Mouse (Mus musculus) splenic B cell, adult 2 months (primary cell): Measurements from ENCODE around the gene Acsf2.
"Not testable (repeated sequence)": the region's sequence is repeated elsewhere in the genome, so short reads cannot be mapped to it uniquely, and the experiment has no call there.

Experiments
- DNase-seq: peaks from one replicate; pipeline ENCODE4 v3.0.0-alpha.2; 2011; ENCODE audit warnings: low read depth, low spot score
- H3K27me3 ChIP-seq: 2 replicates; pipeline ENCODE4 v1.6.1; 2012; ENCODE audit warnings: mild to moderate bottlenecking, low read length, moderate library complexity, mixed read lengths; ENCODE audit not compliant: control insufficient read depth, poor library complexity, insufficient read depth, severe bottlenecking
- H3K36me3 ChIP-seq: 2 replicates; pipeline ENCODE4 v1.6.1; 2012; ENCODE audit warnings: mild to moderate bottlenecking, low read length, moderate library complexity, mixed read lengths; ENCODE audit not compliant: control insufficient read depth, poor library complexity, insufficient read depth, severe bottlenecking

Acsf2 gene

GRCm38 (mm10) chr11:94601321-94602281, at the start of gene Acsf2:
TSS of gene Acsf2 (minus strand) at chr11:94601871.
- DNase-seq: peak; percentile 77
- H3K27me3 ChIP-seq: no peaks in the 10 kb centered on the region; the same call in 1 of the 2 replicates
- H3K36me3 ChIP-seq: no peaks in the 10 kb centered on the region

DNA sequence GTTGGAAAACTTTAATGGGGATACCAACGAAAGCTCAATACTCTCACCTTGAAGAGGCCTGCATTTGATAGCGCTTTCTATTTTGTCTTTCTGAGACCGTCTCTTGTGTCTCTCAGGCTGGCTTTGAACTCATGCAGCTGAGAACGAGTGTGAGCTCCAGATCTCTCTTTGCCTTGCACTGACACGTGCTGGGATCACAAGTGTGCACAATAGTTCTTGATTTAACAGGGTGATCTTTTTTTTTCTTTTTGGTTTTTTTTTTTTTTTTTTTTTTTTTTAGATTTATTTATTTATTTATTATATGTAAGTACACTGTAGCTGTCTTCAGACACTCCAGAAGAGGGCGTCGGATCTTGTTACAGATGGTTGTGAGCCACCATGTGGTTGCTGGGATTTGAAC, 49.6 kb upstream of the Acsf2 start:
- H3K27me3 ChIP-seq, DNase-seq, H3K36me3 ChIP-seq: not testable (repeated sequence)

DNA sequence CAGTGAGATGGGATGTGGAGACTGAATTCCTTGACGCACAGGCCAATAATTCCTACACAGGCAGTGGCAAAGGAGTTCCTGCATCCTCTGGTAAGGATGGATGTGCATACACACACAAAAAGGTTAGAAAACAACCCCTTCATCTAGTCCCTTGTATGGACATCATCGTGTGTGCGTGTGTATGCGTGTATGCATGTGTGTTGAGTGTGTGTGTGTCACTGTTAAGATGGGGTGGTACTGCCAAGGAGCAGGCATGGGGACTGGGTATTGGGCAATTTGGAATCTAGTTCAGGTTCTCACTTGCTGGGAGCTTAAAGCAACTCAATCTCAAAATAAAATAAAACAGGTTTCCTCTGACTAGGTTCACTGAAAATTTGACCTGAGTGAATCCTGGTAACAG, 44.8 kb upstream of the Acsf2 start:
- H3K36me3 ChIP-seq: no peaks in the 10 kb centered on the region
- no peak for DNase-seq
- no peaks in the 10 kb centered on the region for H3K27me3 ChIP-seq

GRCm38 (mm10) chr11:94644461-94645219, 43.0 kb upstream of the Acsf2 start:
- no peaks in the 10 kb centered on the region for H3K27me3 ChIP-seq
- DNase-seq: no peak
- H3K36me3 ChIP-seq: peaks cover 3% of the 10 kb centered on the region; the same call in 1 of the 2 replicates

GRCm38 (mm10) chr11:94634431-94634830, 32.8 kb upstream of the Acsf2 start:
- H3K36me3 ChIP-seq: peaks cover 19% of the 10 kb centered on the region
- H3K27me3 ChIP-seq: no peaks in the 10 kb centered on the region
- no peak for DNase-seq

GRCm38 (mm10) chr11:94632988-94633387, 31.3 kb upstream of the Acsf2 start:
- Histone ChIP-seq H3K27me3 (no peaks in the 10 kb centered on the region), H3K36me3 (peaks cover 12% of the 10 kb centered on the region)
- no peak for DNase-seq

- no peak for DNase-seq
- no peaks in the 10 kb centered on the region for H3K27me3 ChIP-seq
Observed at GRCm38 (mm10) chr11:94631969-94632368, 30.3 kb upstream of the Acsf2 start.

DNA sequence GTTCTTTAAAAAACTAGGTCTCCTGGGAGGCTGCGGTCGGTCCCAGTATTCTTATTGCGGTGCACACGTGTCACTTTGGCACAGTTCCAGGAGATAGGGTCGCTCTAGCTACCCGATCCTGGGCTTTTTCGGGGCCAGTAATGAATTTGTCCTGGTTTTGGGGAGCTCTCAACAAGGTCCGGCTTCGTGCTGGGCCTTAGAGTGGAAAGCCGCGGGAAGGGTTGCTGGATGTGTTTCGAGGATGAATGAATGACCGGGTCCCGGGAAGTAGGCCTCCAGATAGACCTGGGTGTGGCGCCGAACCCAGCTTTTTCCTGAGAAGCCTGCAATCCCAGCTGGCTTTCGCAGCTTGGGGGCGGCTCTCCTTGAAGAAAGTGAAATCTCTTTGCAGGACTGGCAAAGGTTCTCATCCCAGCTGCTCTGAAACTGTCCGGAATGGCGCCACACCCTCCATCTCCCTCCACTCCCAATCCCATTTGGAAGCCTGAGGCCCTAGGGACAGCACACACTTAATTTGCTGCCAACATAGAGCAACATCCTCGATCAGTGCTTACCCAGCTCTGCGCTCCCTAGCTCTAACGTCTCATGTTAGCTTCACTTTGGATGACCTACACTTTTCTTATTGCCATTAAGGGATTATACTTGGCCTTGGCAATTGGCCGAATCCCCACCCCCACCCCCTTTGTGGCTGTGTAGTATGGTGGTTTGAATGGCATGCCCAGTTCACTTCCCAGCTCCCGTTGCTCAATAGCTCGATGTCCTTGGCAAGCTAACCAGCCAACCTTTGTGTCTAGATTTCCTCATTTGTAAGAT, 28.7 kb upstream of the Acsf2 start:
- DNase-seq: peak; percentile 34
- peaks cover 5% of the 10 kb centered on the region for H3K36me3 ChIP-seq

More at GRCm38 (mm10) chr11:94631969-94632368, 30.3 kb upstream of the Acsf2 start:
- H3K36me3 ChIP-seq: peaks cover 12% of the 10 kb centered on the region

DNA sequence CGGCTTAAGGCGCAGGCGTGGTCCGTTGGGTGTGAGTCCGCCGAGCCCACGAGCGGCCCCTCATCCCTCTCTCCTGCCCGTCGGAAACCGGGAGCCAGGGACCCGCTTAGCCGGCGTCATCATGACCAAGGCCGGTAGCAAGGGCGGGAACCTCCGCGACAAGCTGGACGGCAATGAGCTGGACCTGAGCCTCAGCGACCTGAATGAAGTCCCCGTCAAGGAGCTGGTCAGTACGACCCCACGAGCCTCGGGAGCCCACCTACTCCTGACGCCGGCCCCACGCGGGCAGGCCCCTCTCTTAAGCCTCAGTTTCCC, 28.2 kb upstream of the Acsf2 start:
- H3K27me3 ChIP-seq: no peaks in the 10 kb centered on the region
- DNase-seq: no peak
- H3K36me3 ChIP-seq: 0 out of 2 replicates have a peak, but pooled peaks cover 2% of the 10 kb centered on the region

More for the DNA sequence above, 28.7 kb upstream of the Acsf2 start:
- H3K27me3 ChIP-seq: no peaks in the 10 kb centered on the region

DNA sequence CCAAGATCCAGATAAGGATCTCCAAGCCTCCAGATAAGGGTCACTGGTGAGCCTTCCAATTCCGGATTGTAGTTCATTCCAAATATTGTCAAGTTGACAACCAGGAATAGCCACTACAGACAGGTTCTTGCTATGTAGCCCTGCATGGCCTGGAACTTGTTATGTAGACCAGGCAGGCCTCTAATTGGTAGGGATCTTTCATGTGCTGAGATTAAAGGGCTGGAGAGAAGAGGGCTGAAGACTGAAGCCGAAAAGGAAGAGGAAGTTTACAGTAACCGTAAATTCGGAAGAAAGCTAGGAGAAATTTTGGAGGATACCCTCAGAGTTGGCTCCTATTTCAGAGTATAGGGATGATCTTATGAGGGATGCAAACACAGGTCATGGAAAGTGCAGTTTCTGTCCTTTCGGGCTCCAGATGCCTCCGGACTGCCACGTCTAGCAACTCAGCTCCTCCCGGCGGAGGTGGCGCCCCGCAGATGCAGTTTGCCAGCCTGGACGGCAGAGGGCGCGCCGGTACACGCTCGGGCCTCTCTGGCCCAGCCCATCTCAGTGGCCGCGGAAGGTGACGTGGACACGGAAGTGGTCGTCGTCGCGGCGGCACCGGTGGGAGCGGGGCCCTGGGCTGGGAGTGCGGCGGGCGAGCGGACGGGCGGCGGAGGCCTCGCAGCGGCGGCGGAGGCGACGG, 27.7 kb upstream of the Acsf2 start, which contains the start of gene Lrrc59:
Lrrc59 (plus strand) TSS at position 569 of the 685 bp plus-strand sequence.
- H3K27me3 ChIP-seq: no peaks in the 10 kb centered on the region
- peak; percentile 96 for DNase-seq
- 0 out of 2 replicates have a peak, but pooled peaks cover 2% of the 10 kb centered on the region for H3K36me3 ChIP-seq

DNA sequence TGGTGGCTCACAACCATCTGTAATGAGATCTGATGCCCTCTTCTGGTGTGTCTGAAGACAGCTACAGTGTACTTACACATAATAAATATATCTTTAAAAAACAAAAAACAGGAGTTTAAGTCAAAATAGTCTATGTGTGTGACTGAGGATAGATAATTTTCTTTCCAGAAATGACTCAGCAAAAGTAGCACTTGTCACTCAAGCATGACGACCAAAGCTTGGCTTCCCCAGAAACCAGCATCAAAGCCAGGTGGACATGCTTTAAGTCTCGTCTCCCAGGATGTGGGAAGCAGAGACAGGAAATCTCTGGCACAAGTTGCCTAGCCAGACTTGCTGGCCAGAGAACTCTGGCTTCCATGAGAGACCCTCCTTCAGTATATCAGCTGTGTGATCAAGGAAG, 20.5 kb upstream of the Acsf2 start:
- no peaks in the 10 kb centered on the region for H3K36me3 ChIP-seq
- no peaks in the 10 kb centered on the region for H3K27me3 ChIP-seq
- no peak for DNase-seq

DNA sequence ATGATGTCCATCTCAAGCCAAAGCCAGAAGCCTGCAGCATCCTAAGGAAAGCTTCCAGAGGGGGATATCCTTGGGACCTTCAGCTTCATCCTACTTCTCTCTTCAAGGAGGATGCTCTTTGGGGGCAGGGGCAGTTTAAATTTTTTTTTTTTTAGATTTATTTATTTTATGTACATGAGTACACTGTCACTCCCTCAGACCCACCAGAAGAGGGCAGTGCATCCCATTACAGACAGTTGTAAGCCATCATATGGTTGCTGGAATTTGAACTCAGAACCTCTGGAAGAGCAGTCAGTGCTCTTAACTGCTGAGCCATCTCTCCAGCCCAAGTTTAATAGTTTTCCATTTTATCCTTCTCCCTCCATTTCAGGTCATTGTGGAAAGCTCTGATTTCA, 19.8 kb upstream of the Acsf2 start:
- peak; percentile 42 for DNase-seq

GRCm38 (mm10) chr11:94620766-94621457, 19.2 kb upstream of the Acsf2 start:
- DNase-seq: no peak
- no peaks in the 10 kb centered on the region for H3K36me3 ChIP-seq
- no peaks in the 10 kb centered on the region for H3K27me3 ChIP-seq

More for the DNA sequence above, 19.8 kb upstream of the Acsf2 start:
- H3K36me3 ChIP-seq: no peaks in the 10 kb centered on the region
- H3K27me3 ChIP-seq: no peaks in the 10 kb centered on the region
